Mouse (Mus musculus) T-helper 1 cell (primary cell): ENCODE measurements around the gene Pgam2.

Experiments
- in situ Hi-C: fragments of 300-600 bp; cut with MboI, MseI; formaldehyde crosslinking; loops from one replicate; pipeline ENCODE4 v1.15.1; 2025; ENCODE audit warnings: high pct_unique_total_duplicates

Pgam2 gene

GRCm38 (mm10) chr11:5780035-5780499 is 23.5 kb downstream of the Pgam2 start:
- in situ Hi-C loops, result no loop called here

GRCm38 (mm10) chr11:5778481-5778880 is 25.1 kb downstream of the Pgam2 start:
- in situ Hi-C loops, result no loop called here

GRCm38 (mm10) chr11:5766019-5766418 is 37.5 kb downstream of the Pgam2 start:
- in situ Hi-C loops, result no loop called here

GRCm38 (mm10) chr11:5762633-5762982 is 40.9 kb downstream of the Pgam2 start:
- in situ Hi-C loops, result no loop called here

- in situ Hi-C loops, result no loop called here
Observed at GRCm38 (mm10) chr11:5761820-5762632, 41.5 kb downstream of the Pgam2 start, which contains the start of gene Urgcp. Gene Urgcp, minus strand, starts transcription at chr11:5762376.

GRCm38 (mm10) chr11:5753755-5754154 is 49.8 kb downstream of the Pgam2 start:
- in situ Hi-C loops, result no loop called here
